Mouse (Mus musculus) frontal cortex, adult 2 months (tissue): ENCODE measurements around the gene Mfsd6. TPM values are rescaled to one million over a fixed set of nuclear protein-coding genes. Genes with fewer than 3 reads are reported as not detected.

Source experiments
- DNase-seq, 2 experiments: peaks; one replicate each; pipeline ENCODE4 v3.0.0; 2022; ENCODE audit warnings: low spot score in 1 of 2; ENCODE audit errors: extremely low spot score in 1 of 2
- polyA plus RNA-seq: library from polyadenylated mRNA; depleted of rRNA; stranded (reverse); fragments of >200 nt; gene quantifications from 2 replicates; pipeline ENCODE4 v1.2.3, GENCODE M21; 2012; rRNA removed

Mfsd6 gene
- polyA plus RNA-seq, 1 experiment, result 42.4 TPM

- DNase-seq, result peak; percentile 69 to 90
Measured at GRCm38 (mm10) chr1:52648153-52649027, 78.9 kb downstream of the Mfsd6 start.

GRCm38 (mm10) chr1:52640736-52641135, 86.5 kb downstream of the Mfsd6 start:
- no peak for DNase-seq

- DNase-seq, result no peak
Measured at GRCm38 (mm10) chr1:52640266-52640665, 87.0 kb downstream of the Mfsd6 start.

GRCm38 (mm10) chr1:52639090-52639489, 88.2 kb downstream of the Mfsd6 start:
- no peak for DNase-seq

GRCm38 (mm10) chr1:52638101-52638500, 89.2 kb downstream of the Mfsd6 start:
- no peak for DNase-seq

GRCm38 (mm10) chr1:52635932-52636331, 91.3 kb downstream of the Mfsd6 start:
- no peak for DNase-seq

GRCm38 (mm10) chr1:52634251-52634650, 93.0 kb downstream of the Mfsd6 start:
- DNase-seq, result no peak

- no peak for DNase-seq
Measured at GRCm38 (mm10) chr1:52631570-52631969, 95.7 kb downstream of the Mfsd6 start.

GRCm38 (mm10) chr1:52630937-52631299, 96.3 kb downstream of the Mfsd6 start:
- DNase-seq, result peak in 1 of 2 experiments; percentile 56

GRCm38 (mm10) chr1:52630248-52630936, 96.9 kb downstream of the Mfsd6 start, which contains the start of gene Nemp2:
TSS of gene Nemp2 (plus strand) at chr1:52630703.
- DNase-seq, result peak; percentile 83 to 96

- no peak for DNase-seq
Measured at GRCm38 (mm10) chr1:52620442-52620841, 106.8 kb downstream of the Mfsd6 start.

GRCm38 (mm10) chr1:52618217-52618616, 109.0 kb downstream of the Mfsd6 start:
- no peak for DNase-seq

- no peak for DNase-seq
Measured at GRCm38 (mm10) chr1:52608486-52608885, 118.8 kb downstream of the Mfsd6 start.

GRCm38 (mm10) chr1:52607700-52608099, 119.6 kb downstream of the Mfsd6 start:
- no peak for DNase-seq

Other genes with a start within 250 kb of the Mfsd6 start
- 18.2 and 23.2 TPM in 2 replicates for gene Nab1, start 226.8 kb downstream of the Mfsd6 start, polyA plus RNA-seq
- 10.7 and 12.3 TPM in 2 replicates for gene Nemp2, start 96.8 kb downstream of the Mfsd6 start, polyA plus RNA-seq
- gene Inpp1, start 90.2 kb upstream of the Mfsd6 start, polyA plus RNA-seq, result 30.4 and 31.4 TPM in 2 replicates
- gene Hibch, start 117.5 kb upstream of the Mfsd6 start, polyA plus RNA-seq, result 19.1 and 22.0 TPM in 2 replicates